Mouse (Mus musculus) kidney, postnatal 0 days (tissue): ENCODE data around the gene Slc25a39. TPM values are rescaled to one million over a fixed set of nuclear protein-coding genes. Genes with fewer than 3 reads are reported as not detected.

Experiments
- ATAC-seq: fragments of 200-750 bp; cut with Nextera tagmentation; replicated peaks from 2 replicates; pipeline ENCODE4 v1.8.0; 2017; ENCODE audit warnings: low read depth, moderate number of reproducible peaks, moderate TSS enrichment, moderate library complexity; ENCODE audit not compliant: low FRiP score
- DNase-seq: peaks from one replicate; pipeline ENCODE4 v3.0.0-alpha.2; 2016; ENCODE audit warnings: low spot score
- H3K27ac ChIP-seq: fragments of 300-500 bp; sonication (generic); 2 replicates; pipeline ENCODE4 v1.5.1; 2014; ENCODE audit warnings: mild to moderate bottlenecking
- H3K27me3 ChIP-seq: fragments of 300-500 bp; sonication (generic); 2 replicates; pipeline ENCODE4 v1.6.1; 2014; ENCODE audit warnings: low read length, mixed read lengths; ENCODE audit not compliant: insufficient read depth
- H3K36me3 ChIP-seq: fragments of 300-500 bp; sonication (generic); 2 replicates; pipeline ENCODE4 v1.6.1; 2014; ENCODE audit warnings: low read length, mixed read lengths; ENCODE audit not compliant: insufficient read depth
- H3K4me1 ChIP-seq: fragments of 300-500 bp; sonication (generic); replicated peaks from 2 replicates; pipeline ENCODE4 v1.6.1; 2014; ENCODE audit warnings: antibody characterized with exemption, low read length, mixed read lengths; ENCODE audit not compliant: insufficient read depth
- H3K4me2 ChIP-seq: fragments of 300-500 bp; sonication (generic); 2 replicates; pipeline ENCODE4 v1.6.1; 2014; ENCODE audit warnings: mild to moderate bottlenecking, low read length, moderate library complexity, mixed read lengths
- H3K4me3 ChIP-seq: fragments of 300-500 bp; sonication (generic); replicated peaks from 2 replicates; pipeline ENCODE4 v1.5.1; 2014; ENCODE audit warnings: low read depth, low read length
- H3K9ac ChIP-seq: fragments of 300-500 bp; sonication (generic); 2 replicates; pipeline ENCODE4 v1.6.1; 2014; ENCODE audit warnings: low read depth, low read length
- H3K9me3 ChIP-seq: fragments of 300-500 bp; sonication (generic); replicated peaks from 2 replicates; pipeline ENCODE4 v1.6.1; 2016; ENCODE audit warnings: low read length, inconsistent platforms, mixed read lengths
- CTCF ChIP-seq: IDR thresholded peaks from 2 replicates; pipeline ENCODE4 v1.5.1; 2016; ENCODE audit warnings: antibody characterized with exemption, low read depth, mild to moderate bottlenecking, moderate library complexity
- WGBS: fragments of 180-500 bp; shearing (Covaris S2); extraction: QIAGEN DNeasy Blood & Tissue Kit; methylation state at CpG from one replicate; pipeline ENCODE4 v1.1.7; 2014; 5-methylcytosine and 5-hydroxymethylcytosine counted together
- polyA plus RNA-seq: library from polyadenylated mRNA; unstranded; fragments of >200 nt; fragmentation: Nextera tagmentation; extraction: Ambion mirVana; gene quantifications from 2 replicates; pipeline ENCODE4 v1.2.1, GENCODE M21; 2015

Slc25a39 gene
- polyA plus RNA-seq, 1 experiment from 2014 or later, result 352 TPM

DNA sequence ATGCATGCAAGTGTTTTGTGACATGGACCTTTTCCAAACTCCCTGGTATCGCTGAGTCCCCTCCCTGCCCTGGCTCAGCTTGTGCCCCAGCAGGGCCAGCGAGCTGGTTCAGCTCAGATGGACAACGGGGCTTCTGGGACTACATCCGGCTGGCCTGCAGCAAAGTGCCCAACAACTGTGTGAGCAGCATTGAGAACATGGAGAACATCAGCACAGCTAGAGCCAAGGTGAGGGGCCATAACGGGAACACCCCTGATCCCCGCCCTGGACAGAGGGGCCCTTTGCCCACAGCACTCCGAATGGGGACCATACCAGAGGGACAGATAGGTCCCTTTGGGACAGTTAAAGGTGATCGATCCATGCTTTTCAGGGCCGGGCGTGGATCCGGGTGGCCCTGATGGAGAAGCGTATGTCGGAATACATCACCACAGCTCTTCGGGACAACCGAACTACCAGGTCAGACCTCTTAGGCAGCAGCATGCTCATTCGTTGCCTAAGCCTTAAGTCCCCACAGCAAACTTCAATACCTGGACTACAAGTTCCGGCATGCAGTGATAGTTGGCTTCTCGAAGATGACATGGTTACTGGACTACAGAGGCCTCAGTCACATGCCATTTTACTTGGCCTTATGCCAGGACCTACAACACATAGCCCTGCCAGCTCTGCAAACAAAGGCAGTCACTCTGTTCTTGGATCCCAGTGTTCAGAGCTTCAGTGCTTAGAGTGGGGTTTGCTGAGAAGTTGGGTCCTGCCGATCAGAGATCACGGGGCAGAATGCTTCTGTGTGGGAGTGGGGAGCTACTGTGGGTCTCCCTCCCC lies 9.5 kb downstream of the Slc25a39 start:
- WGBS, result 75% methylated on average over 20 of the region's 20 CpGs
- H3K4me2 ChIP-seq, result no peak overlapping the region
- H3K9ac ChIP-seq, result no peak overlapping the region
- H3K4me3 ChIP-seq, result no peak overlapping the region
- H3K36me3 ChIP-seq, result peaks cover 11% of the 10 kb centered on the region
- DNase-seq (peak; percentile 45), ATAC-seq (no peak)
- peaks cover 19% of the 10 kb centered on the region for H3K4me1 ChIP-seq
- TF ChIP-seq CTCF, result no peak
- no peaks in the 10 kb centered on the region for H3K9me3 ChIP-seq
- no peak overlapping the region for H3K27ac ChIP-seq
- peaks cover 11% of the 10 kb centered on the region; the same call in 1 of the 2 replicates for H3K27me3 ChIP-seq

DNA sequence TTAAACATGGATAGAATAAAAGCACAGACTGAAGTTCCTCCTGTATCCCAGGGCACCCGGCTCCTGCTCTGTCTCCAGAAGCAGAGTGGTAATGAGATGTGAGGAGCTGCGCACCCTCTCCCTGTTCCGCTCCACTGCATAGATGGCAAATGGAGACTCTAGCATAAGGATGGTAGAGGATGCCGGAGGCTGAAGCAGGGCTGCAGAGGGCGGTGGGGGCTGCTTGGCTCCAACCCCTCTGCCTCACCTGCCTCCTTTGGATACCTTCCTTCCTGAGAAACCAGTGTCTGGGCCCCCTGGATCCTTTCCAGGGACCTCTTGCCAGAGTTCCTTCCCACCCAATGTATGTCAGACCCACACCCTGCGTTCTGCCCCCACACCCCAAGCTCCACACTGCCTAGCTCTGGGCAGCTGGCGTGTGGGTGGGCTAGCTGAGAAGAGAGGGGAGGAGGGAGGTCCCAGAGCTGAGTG lies 11.0 kb downstream of the Slc25a39 start:
- Histone ChIP-seq H3K4me1 (peaks cover 23% of the 10 kb centered on the region), H3K4me2 (no peak overlapping the region), H3K9ac (no peak overlapping the region), H3K36me3 (no peaks in the 10 kb centered on the region), H3K27me3 (peaks cover 14% of the 10 kb centered on the region; the same call in 1 of the 2 replicates), H3K9me3 (no peaks in the 10 kb centered on the region), H3K27ac (no peak overlapping the region), H3K4me3 (no peak overlapping the region)
- 59% methylated on average over 7 of the region's 7 CpGs for WGBS
- ATAC-seq (no peak), DNase-seq (no peak)
- no peak for TF ChIP-seq CTCF

DNA sequence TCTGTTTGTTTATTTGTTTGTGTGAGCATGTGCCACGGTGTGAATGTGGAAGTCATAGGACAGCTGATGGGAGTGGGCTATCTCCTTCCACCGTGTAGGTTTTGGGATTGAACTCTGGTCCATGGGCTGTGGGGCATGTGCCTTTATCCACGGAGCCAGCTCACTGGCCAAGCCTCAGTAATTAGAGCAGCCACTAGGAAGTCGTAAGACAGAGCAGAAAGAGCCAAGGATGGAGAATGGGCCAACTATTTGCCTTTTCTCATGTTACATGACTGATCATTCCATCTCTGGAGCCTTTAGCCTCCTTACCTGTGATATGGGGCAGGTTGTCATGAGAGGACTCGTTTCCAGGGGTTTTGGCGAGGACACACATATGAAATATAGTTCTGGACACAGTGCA lies 11.5 kb downstream of the Slc25a39 start:
- no peak for DNase-seq
- Histone ChIP-seq H3K4me3 (no peak overlapping the region), H3K9ac (no peak overlapping the region), H3K36me3 (no peaks in the 10 kb centered on the region), H3K9me3 (no peaks in the 10 kb centered on the region), H3K27ac (no peak overlapping the region), H3K4me2 (no peak overlapping the region), H3K4me1 (peaks cover 23% of the 10 kb centered on the region), H3K27me3 (peaks cover 14% of the 10 kb centered on the region; the same call in 1 of the 2 replicates)
- WGBS, result 47% methylated on average over 6 of the region's 6 CpGs
- ATAC-seq, result no peak
- TF ChIP-seq CTCF, result no peak

DNA sequence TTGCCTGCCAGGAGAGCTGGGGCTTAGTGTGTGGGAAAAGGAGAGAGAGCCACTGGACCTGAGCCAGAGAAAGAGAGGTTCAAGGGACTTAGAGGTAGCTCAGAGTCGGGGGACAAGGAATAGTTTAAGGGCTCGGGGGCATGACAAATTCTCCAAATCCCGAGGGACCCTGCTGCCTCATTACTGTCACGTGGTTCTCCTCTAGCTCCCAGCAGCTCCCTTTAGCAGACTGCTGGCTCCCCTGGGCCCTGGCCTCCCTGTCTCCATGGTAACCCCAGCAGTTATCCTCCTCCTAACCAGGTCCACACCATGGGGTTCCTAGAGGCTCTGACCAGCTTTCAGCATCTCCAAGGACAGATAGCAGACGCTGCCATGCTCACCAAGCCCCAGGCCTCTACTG lies 12.5 kb downstream of the Slc25a39 start:
- Histone ChIP-seq H3K4me1 (peaks cover 23% of the 10 kb centered on the region), H3K27ac (no peak overlapping the region), H3K4me3 (no peak overlapping the region), H3K36me3 (no peaks in the 10 kb centered on the region), H3K27me3 (peaks cover 14% of the 10 kb centered on the region; the same call in 1 of the 2 replicates), H3K9ac (no peak overlapping the region), H3K4me2 (no peak overlapping the region), H3K9me3 (no peaks in the 10 kb centered on the region)
- ATAC-seq (no peak), DNase-seq (no peak)
- 4% methylated on average over 5 of the region's 5 CpGs for WGBS
- no peak for TF ChIP-seq CTCF

DNA sequence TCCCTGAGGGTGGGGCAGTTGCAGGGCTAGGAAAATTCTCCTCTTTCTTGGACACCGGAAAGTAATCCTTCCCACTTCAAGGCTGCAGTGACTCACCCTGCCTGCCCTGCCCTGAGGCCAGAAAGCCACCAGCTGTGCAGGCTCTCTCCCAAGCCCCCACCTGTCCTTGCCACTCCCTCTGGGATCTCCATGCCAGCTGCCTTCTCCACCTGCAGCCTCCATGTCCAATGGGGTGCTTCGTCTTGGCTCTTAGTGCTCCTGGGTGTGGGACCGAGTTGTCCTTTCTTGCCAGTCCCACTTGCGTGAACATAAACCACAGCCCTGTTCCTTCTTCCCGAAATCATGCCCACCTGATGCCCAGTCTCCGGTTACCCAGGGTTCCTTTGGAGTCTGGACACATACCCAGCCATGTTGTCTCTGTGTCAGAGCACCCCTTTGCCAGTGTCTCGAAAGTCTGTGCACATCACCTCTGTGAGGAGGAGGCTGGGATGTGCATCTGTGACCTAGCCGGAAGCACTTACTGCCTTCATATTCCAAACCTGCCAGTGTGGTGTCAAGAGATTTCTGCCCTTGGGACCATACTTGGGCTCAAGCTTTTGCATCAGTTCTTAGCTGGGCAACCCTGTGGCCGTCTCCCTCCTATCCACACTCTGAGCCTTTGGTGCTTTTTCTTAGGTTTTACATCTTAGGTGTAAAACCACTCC lies 13.2 kb downstream of the Slc25a39 start:
- H3K9me3 ChIP-seq, result no peaks in the 10 kb centered on the region
- no peaks in the 10 kb centered on the region for H3K36me3 ChIP-seq
- DNase-seq, result no peak
- no peak for ATAC-seq
- H3K27me3 ChIP-seq, result peaks cover 9% of the 10 kb centered on the region; the same call in 1 of the 2 replicates
- H3K4me1 ChIP-seq, result peaks cover 17% of the 10 kb centered on the region
- WGBS, result 81% methylated on average over 9 of the region's 9 CpGs
- no peak overlapping the region for H3K4me3 ChIP-seq
- no peak overlapping the region for H3K27ac ChIP-seq
- no peak for TF ChIP-seq CTCF
- no peak overlapping the region for H3K9ac ChIP-seq
- no peak overlapping the region for H3K4me2 ChIP-seq

DNA sequence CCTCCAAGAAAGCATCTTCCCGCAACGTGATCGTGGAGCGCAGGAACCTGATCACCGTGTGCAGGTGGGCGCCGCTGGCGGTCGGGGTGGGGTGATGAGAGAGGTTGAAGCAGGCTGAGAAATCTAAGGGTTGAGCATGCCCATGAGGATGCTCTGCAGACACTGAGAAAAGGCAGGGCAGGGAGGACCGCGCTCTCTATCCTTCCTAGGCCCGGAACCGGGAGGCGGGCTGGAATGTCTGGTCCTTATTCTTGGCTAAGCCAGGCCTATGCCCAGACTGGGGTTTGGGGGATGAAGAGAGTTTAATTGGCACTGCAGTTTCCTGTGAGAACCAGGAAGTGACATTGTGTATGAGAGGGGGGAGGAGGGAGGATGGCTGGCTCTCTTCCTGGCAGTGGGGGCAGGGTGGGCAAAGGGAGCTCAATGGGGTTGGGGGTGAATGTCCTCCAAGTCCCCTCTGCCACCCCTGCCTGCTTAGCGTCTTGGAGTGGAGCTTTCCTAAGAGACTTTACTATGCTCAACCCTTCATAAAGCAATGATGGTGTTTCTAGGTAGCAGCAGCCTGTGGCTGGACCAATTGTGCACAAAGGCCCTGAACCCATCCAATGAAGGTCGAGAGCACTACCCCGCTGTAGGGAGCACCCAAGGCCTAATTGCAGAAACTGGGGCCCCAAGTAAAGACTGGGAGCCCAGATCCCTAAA lies 13.9 kb downstream of the Slc25a39 start:
- WGBS, result 5% methylated on average over 17 of the region's 17 CpGs
- peak overlapping the region; percentile 74 for H3K4me2 ChIP-seq
- ATAC-seq (peak; percentile 7; the same call in 1 of the 2 replicates), DNase-seq (no peak)
- H3K36me3 ChIP-seq, result no peaks in the 10 kb centered on the region
- no peaks in the 10 kb centered on the region for H3K9me3 ChIP-seq
- H3K27ac ChIP-seq, result no peak overlapping the region; the same call in 1 of the 2 replicates
- TF ChIP-seq CTCF, result no peak
- peak overlapping the region; percentile 31 for H3K4me3 ChIP-seq
- H3K9ac ChIP-seq, result no peak overlapping the region
- peaks cover 14% of the 10 kb centered on the region for H3K4me1 ChIP-seq
- H3K27me3 ChIP-seq, result peaks cover 7% of the 10 kb centered on the region; the same call in 1 of the 2 replicates
